Mouse (Mus musculus) CD4-positive helper T cell, adult 2 months (primary cell): ENCODE data around the gene Zfp335.
"Not testable (repeated sequence)": the region's sequence is repeated elsewhere in the genome, so short reads cannot be mapped to it uniquely, and the experiment has no call there.

Experiments
- DNase-seq: peaks from one replicate; pipeline ENCODE4 v3.0.0-alpha.2; 2012; ENCODE audit warnings: low read depth, missing footprints, low spot score

The Zfp335 gene

DNA sequence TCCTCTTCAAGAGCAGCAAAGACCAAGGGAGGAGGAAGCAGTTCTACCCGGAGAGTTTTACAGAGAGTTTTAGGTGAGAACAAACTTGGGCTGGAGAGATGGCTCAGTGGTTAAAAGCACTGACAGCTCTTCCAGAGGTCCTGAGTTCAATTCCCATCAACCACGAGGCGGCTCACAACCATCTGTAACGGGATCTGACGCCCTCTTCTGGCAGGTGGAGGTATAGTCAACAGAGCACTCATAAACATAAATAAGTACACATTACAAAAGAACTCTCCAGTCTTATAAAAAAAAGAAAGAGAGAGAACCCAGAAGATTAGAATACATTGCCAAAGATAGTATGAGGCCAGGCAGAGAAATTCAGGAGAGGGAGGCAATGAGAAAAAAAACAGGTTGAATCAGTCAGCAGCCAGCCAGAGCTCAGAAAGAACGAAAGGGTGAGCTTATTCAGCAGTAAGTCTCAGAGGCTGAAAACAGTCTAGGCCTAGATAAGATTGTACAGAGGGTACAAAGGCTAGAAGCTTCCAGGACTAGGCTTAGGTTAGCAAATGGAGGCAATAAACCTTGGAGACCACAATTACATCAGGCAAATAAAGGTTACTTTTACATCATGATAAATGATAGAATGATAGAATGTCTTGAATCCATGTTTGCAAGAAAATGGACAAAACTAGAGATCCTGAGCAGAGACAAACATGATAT, 39.8 kb downstream of the Zfp335 start:
- no peak for DNase-seq

GRCm38 (mm10) chr2:164868491-164868890, 43.1 kb downstream of the Zfp335 start:
- peak; percentile 72 for DNase-seq

GRCm38 (mm10) chr2:164867566-164867965, 44.0 kb downstream of the Zfp335 start:
- peak; percentile 32 for DNase-seq

GRCm38 (mm10) chr2:164866741-164867551, 44.6 kb downstream of the Zfp335 start:
- peak; percentile 73 for DNase-seq

GRCm38 (mm10) chr2:164864593-164864992, 47.0 kb downstream of the Zfp335 start:
- peak; percentile 21 for DNase-seq

GRCm38 (mm10) chr2:164863411-164863810, 48.1 kb downstream of the Zfp335 start:
- DNase-seq, result not testable (repeated sequence)

DNA sequence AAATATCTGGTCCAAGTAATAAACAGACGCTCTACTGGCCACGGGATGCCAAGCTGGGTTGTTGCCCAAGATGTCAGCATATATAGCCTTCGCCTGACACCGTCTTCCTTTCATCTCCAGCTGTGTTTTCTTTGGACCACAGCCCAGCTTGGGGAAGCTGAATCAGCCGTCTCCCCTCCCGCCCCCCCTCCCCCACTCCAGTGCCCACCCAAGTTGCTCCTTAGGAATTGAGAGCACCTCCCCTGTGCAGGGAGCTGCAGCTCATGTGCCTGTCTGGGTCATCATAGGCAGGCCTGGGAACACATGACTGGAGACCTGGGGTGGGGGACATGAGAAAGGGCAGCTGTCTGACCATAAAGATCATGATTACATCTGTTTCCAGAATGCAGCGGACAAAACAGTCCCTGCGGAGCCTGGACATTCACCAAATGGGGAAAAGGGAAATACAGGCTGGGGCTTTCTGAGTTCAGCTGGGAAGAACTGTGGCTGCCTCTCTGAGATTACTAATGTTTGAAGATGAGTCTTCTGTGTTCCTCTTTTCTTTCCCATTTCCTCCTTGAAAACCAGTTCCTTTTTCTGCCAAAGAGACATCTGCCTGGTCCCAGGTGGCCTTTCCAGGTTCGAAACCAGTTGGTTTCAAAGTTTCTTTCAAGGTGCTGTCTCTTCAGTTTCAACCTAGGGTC, 49.2 kb downstream of the Zfp335 start:
- DNase-seq, result no peak

DNA sequence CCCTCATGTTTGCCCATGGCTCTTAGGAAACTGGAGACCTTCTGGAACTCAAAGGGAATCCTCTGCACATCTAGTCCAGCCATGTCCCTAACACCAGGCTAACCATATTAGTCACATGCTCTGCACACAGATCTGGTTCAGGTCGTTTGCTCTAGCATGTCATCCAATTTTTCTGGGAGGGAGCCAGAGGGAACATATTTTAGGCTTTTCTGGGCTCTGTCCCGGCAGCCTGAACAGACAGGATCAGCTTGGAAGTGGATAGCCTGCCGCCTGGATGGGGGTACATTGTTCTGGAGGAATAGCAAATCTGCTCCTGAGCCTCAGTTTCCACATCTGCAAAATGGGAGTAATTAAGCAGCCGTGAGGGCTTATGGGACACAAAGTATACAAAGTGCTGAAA, 50.5 kb downstream of the Zfp335 start:
- DNase-seq, result no peak

GRCm38 (mm10) chr2:164859640-164860432, 51.7 kb downstream of the Zfp335 start:
- DNase-seq, result peak; percentile 33

GRCm38 (mm10) chr2:164859155-164859554, 52.4 kb downstream of the Zfp335 start:
- DNase-seq, result no peak

DNA sequence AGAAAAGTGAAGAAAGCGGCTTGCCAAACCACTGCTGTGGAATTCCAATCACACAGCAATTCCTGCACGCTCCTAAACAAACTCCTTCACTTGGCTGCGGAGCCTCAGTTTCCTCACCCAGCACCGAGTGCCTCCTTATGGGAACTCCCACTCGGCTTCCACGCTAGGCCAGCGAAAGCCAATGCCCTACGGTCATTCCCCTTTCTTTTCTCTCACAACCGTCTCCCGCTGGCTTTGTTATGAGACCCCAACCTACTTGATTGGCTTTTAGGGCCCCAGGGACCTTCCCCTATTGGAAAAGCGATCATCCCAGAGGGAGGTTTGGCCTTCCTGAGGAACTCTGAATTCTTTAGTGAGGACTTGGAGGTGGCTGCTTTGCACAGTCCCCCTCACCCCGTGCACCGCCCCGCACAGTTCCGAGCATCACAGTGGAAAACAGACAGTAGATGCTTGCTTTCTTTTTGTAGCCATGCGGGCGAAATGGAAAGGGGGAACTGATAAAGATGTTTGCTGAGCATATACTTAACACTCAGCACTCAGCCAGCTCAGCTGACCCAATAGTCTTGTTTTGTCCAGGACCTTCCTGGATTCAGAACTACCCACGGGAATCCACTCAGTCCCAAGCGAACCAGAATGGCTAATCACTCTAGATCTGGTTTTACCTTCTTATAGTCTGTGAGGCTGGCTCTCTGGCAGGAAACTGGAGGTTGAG, 53.6 kb downstream of the Zfp335 start:
- peak; percentile 25 for DNase-seq

DNA sequence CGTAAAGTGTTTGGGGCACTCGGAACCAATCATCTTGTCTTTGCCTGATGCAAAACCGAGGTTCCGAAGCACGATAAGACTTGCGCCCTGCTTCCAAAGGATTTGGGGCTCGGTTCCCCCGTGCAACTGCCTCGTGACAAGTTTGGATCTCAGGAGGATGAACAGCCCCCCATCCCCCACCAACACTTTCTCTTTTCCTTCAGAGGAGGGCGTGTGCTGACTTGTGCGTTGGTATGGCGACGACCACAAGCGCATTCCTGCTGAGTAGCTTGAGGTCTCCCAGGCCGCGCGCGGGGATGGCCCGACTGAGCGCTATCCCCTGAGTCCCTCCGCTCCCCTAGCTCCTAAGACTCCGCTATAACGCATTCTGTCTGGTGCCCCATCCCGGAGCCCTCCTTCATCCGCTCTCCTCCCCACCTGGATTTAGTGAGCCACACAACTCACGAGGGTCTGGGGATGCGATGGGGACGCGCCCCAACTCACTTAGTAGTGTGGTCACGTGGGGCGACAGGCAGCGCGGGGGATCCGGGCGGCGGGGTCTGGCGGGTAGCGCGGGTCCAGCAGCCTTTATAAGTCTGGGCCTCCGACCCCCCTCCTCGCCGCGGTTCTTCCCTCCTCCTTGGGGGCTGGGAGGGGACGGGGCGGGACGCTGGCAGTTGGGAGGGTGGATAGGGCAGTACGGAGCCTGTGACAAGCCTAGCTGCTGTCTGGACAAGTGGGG, 54.3 kb downstream of the Zfp335 start, which contains the start of gene Pltp:
TSS of gene Pltp (minus strand) at position 611 of the 721 bp plus-strand sequence.
- DNase-seq, result peak; percentile 78

DNA sequence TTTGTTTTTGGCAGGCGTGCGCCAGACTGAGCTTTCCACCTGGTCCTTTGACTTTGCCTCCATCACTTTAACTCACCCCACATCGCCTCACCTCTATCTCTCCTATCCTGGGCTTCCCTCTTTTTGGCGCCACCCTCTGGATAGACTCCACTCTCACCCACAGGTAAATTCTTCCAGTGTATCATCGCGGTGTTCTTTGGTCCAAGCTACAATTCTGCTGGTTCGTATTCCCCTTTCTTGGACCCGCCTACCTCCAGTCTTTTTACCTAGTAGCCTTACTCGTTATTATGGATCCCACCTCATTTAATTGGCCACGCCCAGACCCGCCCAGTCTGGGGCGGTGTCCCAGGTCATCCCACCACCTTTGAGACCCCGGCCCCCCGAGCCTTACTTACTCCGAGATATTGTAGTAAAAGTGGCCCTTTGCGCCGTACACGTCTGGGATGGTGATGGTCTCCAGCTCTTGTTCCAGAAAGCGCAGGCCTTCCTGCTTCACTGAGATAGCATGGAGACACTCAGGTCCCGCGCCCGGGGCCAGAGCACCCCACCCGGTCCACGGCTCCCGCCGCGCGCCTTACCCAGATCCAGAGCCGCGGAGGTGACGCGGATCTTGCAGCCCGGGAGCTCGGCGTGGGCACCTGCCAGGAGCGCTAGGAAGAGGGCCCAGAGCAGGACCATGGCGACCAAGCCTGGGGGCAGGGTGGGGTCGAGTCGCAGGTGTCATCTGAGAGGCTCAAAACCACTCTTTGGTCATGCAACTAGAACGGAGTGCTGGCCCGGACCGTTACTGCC, 55.1 kb downstream of the Zfp335 start:
- DNase-seq, result peak; percentile 45

DNA sequence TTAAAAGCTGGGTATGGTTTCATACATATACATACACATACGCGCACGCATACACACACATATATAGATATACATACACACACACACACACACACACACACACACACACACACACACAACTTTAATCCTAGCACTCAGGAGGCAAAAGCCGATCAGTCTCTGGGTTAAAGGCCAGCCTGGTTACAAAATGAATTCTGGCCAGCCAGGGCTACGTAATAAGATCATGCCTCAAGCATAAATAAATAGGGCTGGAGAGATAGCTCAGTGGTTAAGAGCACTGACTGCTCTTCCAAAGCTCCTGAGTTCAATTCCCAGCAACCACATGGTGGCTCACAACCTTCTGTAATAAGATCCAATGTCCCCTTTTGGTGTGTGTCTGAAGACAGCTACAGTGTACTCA, 56.0 kb downstream of the Zfp335 start:
- DNase-seq, result not testable (repeated sequence)

DNA sequence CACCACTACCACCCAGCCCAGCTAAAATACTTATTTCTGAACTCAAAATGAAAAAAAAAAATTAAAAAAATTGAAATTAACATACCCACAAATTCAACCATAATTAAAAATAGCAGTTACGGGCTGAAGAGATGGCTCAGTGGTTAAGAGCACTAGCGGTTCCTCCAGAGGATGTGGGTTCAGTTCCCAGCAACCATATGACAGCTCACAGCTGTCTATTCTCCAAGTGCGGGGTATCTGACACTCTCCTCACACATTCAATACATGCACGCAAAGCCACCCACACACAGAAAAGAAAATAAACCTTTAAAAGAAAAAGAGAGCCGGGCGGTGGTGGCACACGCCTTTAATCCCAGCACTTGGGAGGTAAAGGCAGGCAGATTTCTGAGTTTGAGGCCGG, 61.5 kb downstream of the Zfp335 start:
- DNase-seq, result peak; percentile 83

GRCm38 (mm10) chr2:164845782-164846181, 65.8 kb downstream of the Zfp335 start:
- DNase-seq, result peak; percentile 43
